Mouse (Mus musculus) midbrain, embryonic 11.5 days (tissue): ENCODE measurements at regions not wholly inside any gene's neighbourhood (a gene's known extent, or its start where the extent isn't known, plus 50 kb on each side); places are given as distances from the start of the nearest gene placed in this dataset.

Source experiments
- ATAC-seq: fragments of 200-750 bp; cut with Nextera tagmentation; 2 replicates; pipeline ENCODE4 v1.8.0; 2017; ENCODE audit warnings: moderate TSS enrichment, moderate library complexity; ENCODE audit not compliant: low FRiP score
- DNase-seq: peaks from one replicate; pipeline ENCODE4 v3.0.0; 2015; ENCODE audit warnings: low spot score; ENCODE audit errors: missing footprints
- H3K27ac ChIP-seq: fragments of 300-500 bp; sonication (generic); 2 replicates; pipeline ENCODE4 v1.5.1; 2014; ENCODE audit warnings: low read depth, low read length
- H3K27me3 ChIP-seq: fragments of 300-500 bp; sonication (generic); 2 replicates; pipeline ENCODE4 v1.6.1; 2014; ENCODE audit warnings: mild to moderate bottlenecking, low read length, moderate library complexity, mixed read lengths; ENCODE audit not compliant: control insufficient read depth, insufficient read depth
- H3K36me3 ChIP-seq: fragments of 300-500 bp; sonication (generic); 2 replicates; pipeline ENCODE4 v1.6.1; 2014; ENCODE audit warnings: mild to moderate bottlenecking, low read length, moderate library complexity, mixed read lengths; ENCODE audit not compliant: control insufficient read depth, insufficient read depth
- H3K4me1 ChIP-seq: fragments of 300-500 bp; sonication (generic); 2 replicates; pipeline ENCODE4 v1.6.1; 2014; ENCODE audit warnings: low read length; ENCODE audit not compliant: control insufficient read depth, insufficient read depth
- H3K4me2 ChIP-seq: fragments of 300-500 bp; sonication (generic); 2 replicates; pipeline ENCODE4 v1.6.1; 2014; ENCODE audit warnings: mild to moderate bottlenecking, moderate library complexity
- H3K4me3 ChIP-seq: fragments of 300-500 bp; sonication (generic); 2 replicates; pipeline ENCODE4 v1.5.1; 2014; ENCODE audit warnings: low read depth, low read length
- H3K9ac ChIP-seq: fragments of 300-500 bp; sonication (generic); 2 replicates; pipeline ENCODE4 v1.6.1; 2014; ENCODE audit warnings: low read length
- H3K9me3 ChIP-seq: fragments of 300-500 bp; sonication (generic); 2 replicates; pipeline ENCODE4 v1.6.1; 2016; ENCODE audit warnings: low read length; ENCODE audit not compliant: control insufficient read depth
- WGBS: fragments of 180-500 bp; shearing (Covaris S2); extraction: QIAGEN DNeasy Blood & Tissue Kit; methylation state at CpG from one replicate; pipeline ENCODE4 v1.1.7; 2014; 5-methylcytosine and 5-hydroxymethylcytosine counted together

DNA sequence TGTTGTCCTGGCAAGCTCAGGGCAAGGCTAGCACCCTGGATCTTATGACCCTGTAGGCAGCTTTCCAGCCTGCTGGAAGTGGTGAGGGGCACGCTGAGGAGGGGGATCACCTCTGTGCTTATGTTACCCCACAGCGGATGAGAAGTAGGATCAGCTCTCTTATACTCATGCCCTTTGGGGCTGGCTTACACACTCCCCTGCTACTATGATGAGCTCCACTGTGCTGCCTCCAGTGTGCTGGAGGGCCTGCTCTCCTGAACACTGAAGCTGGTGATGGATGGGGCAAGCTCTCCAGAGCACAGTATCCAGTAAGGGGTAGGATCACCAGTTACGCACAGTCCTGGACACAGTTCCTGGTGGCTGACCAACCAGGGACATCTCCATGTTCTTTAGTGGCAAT is 118.3 kb upstream of the Syt1 start:
- no peaks in the 10 kb centered on the region for H3K9me3 ChIP-seq
- H3K4me3 ChIP-seq, result no peak overlapping the region
- peak; percentile 31; the same call in 1 of the 2 replicates for ATAC-seq
- no peaks in the 10 kb centered on the region for H3K36me3 ChIP-seq
- no peaks in the 10 kb centered on the region for H3K27me3 ChIP-seq
- 92% methylated on average over 3 of the region's 3 CpGs for WGBS
- H3K9ac ChIP-seq, result no peak overlapping the region
- no peak overlapping the region for H3K27ac ChIP-seq
- DNase-seq, result no peak
- H3K4me1 ChIP-seq, result no peaks in the 10 kb centered on the region
- H3K4me2 ChIP-seq, result no peak overlapping the region

DNA sequence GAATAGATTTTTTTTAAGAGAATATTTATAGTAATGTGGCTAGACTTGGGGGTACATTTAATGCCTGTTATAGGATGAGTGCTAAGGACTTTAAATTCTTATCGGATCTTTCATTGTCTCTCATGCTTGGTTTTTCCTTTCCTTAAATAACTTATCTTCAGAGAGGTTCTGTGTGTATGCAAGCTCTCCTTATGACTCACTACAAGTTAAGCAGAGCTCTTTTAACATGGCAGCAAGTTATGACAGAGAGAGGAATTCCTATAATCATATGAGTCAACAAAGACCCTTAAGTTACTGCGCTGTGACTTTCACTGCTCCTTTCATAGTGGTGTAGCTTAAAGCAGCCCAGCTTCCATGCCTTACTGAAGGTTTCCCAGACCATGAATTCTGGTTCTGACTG is 115.9 kb upstream of the Syt1 start:
- no peaks in the 10 kb centered on the region for H3K36me3 ChIP-seq
- no peak overlapping the region for H3K4me2 ChIP-seq
- DNase-seq (no peak), ATAC-seq (no peak)
- no peaks in the 10 kb centered on the region for H3K27me3 ChIP-seq
- H3K9me3 ChIP-seq, result no peaks in the 10 kb centered on the region
- H3K4me3 ChIP-seq, result no peak overlapping the region
- 93% methylated on average over 2 of the region's 2 CpGs for WGBS
- H3K9ac ChIP-seq, result no peak overlapping the region
- no peak overlapping the region for H3K27ac ChIP-seq
- H3K4me1 ChIP-seq, result no peaks in the 10 kb centered on the region

DNA sequence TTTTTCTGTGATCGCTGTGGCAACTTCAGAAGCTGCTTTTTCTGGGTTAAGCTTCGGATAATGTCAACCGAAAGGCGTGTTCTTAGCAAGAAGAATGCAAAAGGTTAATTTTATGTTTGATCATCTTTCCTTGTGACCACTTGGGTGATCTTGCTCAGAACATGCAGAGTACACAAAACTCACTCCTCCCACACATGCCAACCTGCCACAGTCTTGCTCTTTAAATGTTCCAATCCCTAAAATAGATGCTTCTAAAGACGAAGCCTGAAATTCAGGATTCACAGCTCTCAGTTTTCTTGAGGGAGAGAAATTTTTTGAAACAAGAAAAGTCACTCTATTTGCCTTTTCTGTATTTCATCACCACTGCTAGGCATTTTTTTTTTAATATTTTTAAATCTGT is 106.4 kb upstream of the Syt1 start:
- Histone ChIP-seq H3K36me3 (no peaks in the 10 kb centered on the region), H3K4me1 (no peaks in the 10 kb centered on the region), H3K9me3 (no peaks in the 10 kb centered on the region), H3K27ac (no peak overlapping the region), H3K4me2 (no peak overlapping the region), H3K4me3 (no peak overlapping the region), H3K27me3 (no peaks in the 10 kb centered on the region), H3K9ac (no peak overlapping the region)
- no peak for ATAC-seq
- no peak for DNase-seq
- 91% methylated on average over 5 of the region's 5 CpGs for WGBS

- Histone ChIP-seq H3K4me2 (no peak overlapping the region), H3K4me1 (no peaks in the 10 kb centered on the region), H3K9me3 (no peaks in the 10 kb centered on the region), H3K9ac (no peak overlapping the region), H3K27ac (no peak overlapping the region), H3K4me3 (no peak overlapping the region), H3K27me3 (no peaks in the 10 kb centered on the region), H3K36me3 (no peaks in the 10 kb centered on the region)
- ATAC-seq (no peak), DNase-seq (no peak)
- 86% methylated on average over 4 of the region's 4 CpGs for WGBS
Measured at GRCm38 (mm10) chr10:109115013-109115627, 104.3 kb upstream of the Syt1 start.

DNA sequence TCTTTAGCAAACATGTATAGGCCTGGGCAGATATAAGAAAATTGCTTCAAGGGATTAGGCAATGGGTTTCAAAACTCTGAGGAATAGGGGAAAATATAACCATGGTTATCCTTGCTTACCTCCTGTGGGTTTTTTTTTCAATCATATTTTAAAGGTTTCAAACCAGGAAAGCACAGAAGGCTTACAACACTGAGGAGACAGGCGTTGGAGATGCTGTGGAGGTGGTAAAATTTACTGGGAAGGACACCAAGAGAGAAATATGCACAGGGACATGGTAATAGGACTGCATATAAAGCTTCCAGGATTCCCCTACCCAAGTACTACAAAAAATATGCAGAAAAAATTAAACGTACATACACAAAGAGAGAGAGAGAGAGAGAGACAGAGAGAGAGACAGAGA is 95.0 kb upstream of the Syt1 start:
- Histone ChIP-seq H3K9me3 (no peaks in the 10 kb centered on the region), H3K4me1 (no peaks in the 10 kb centered on the region), H3K9ac (no peak overlapping the region), H3K4me3 (no peak overlapping the region), H3K27me3 (no peaks in the 10 kb centered on the region), H3K27ac (no peak overlapping the region), H3K36me3 (no peaks in the 10 kb centered on the region), H3K4me2 (no peak overlapping the region)
- 90% methylated on average over 2 of the region's 2 CpGs for WGBS
- DNase-seq (no peak), ATAC-seq (no peak)

DNA sequence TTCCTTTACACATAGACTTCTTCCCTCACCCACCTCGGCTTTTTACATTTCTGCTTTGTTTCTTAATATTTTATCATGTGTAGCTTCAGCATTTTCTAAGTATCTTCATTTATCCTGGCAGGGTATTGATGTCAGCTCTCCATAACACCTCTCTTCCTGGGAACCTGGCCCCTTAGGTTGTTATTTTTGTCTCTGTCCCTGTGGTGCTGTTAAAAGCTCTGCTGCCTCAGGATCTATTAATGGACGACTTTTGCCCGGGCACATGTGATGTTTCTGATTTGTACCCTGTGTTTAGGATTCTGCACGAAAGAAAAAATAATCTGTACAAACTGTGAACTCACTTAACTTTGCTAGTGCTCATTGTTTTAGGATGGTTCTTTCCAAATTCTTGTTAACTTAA is 81.4 kb upstream of the Syt1 start:
- Histone ChIP-seq H3K27me3 (no peaks in the 10 kb centered on the region), H3K4me2 (no peak overlapping the region), H3K36me3 (no peaks in the 10 kb centered on the region), H3K27ac (no peak overlapping the region), H3K9me3 (no peaks in the 10 kb centered on the region), H3K9ac (no peak overlapping the region), H3K4me1 (no peaks in the 10 kb centered on the region), H3K4me3 (no peak overlapping the region)
- whole genome bisulfite sequencing, result 80% methylated on average over 4 of the region's 4 CpGs
- no peak for DNase-seq
- no peak for ATAC-seq

- Histone ChIP-seq H3K27ac (no peak overlapping the region), H3K36me3 (no peaks in the 10 kb centered on the region), H3K4me2 (no peak overlapping the region), H3K4me3 (no peak overlapping the region), H3K9me3 (no peaks in the 10 kb centered on the region), H3K4me1 (no peaks in the 10 kb centered on the region), H3K27me3 (no peaks in the 10 kb centered on the region), H3K9ac (no peak overlapping the region)
- no peak for ATAC-seq
- WGBS, result 30% methylated on average over 7 of the region's 7 CpGs
- DNase-seq, result no peak
Measured at GRCm38 (mm10) chr10:109079773-109080172, 69.0 kb upstream of the Syt1 start.

DNA sequence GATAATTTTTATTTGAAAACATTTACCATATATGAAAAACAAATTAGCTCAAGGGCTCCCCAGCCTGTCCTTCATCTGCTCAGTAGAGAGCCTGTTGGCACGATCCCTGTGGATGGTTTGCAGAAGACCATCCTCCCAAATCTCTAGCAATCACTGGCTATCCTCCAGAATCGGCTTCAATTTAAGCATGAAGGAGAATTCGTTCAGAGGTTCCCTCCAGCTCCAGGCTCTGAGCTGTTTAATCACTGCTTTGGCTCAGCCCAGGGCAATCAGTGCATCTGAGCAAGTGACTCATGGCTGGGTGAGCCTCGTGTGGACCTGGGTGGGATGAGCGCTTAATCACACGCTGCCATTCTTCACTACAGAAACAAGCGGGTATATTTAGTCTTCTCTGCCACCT is 63.4 kb upstream of the Syt1 start:
- no peak overlapping the region for H3K9ac ChIP-seq
- H3K9me3 ChIP-seq, result no peaks in the 10 kb centered on the region
- no peak overlapping the region for H3K4me3 ChIP-seq
- no peaks in the 10 kb centered on the region for H3K27me3 ChIP-seq
- no peak overlapping the region for H3K27ac ChIP-seq
- no peak for ATAC-seq
- no peak overlapping the region for H3K4me2 ChIP-seq
- 84% methylated on average over 7 of the region's 7 CpGs for WGBS
- no peaks in the 10 kb centered on the region for H3K4me1 ChIP-seq
- DNase-seq, result no peak
- H3K36me3 ChIP-seq, result no peaks in the 10 kb centered on the region
